Mouse (Mus musculus) E14TG2a.4 (cell line): ENCODE measurements around the gene Kcnn1.

Experiments
- CTCF ChIP-seq: conservative IDR thresholded peaks from 2 replicates; pipeline ENCODE4 v1.5.1; 2014; ENCODE audit warnings: low read length
- NANOG ChIP-seq: IDR thresholded peaks from 2 replicates; pipeline ENCODE4 v1.6.1; 2014; ENCODE audit warnings: borderline replicate concordance, low read length, mixed read lengths
- POU5F1 ChIP-seq: IDR thresholded peaks from 2 replicates; pipeline ENCODE4 v1.6.1; 2014; ENCODE audit warnings: low read length, borderline replicate concordance

- no peak for TF ChIP-seq CTCF
- no peak for TF ChIP-seq POU5F1
- TF ChIP-seq NANOG: no peak
Observed at GRCm38 (mm10) chr8:70833520-70833919, 29.5 kb downstream of the Kcnn1 start.
